Mouse (Mus musculus): Measurements from ENCODE around the gene Sez6l. TPM values are rescaled to one million over a fixed set of nuclear protein-coding genes. Genes with fewer than 3 reads are reported as not detected.

The Sez6l gene
- polyA plus RNA-seq, 1 experiment from 2014 or later, result 2.2 TPM

GRCm38 (mm10) chr5:112521703-112522527, 55.1 kb downstream of the Sez6l start:
- no peak overlapping the region for H3K9ac ChIP-seq (ENCODE audit: low read length)
- WGBS, result 14% methylated on average over 19 of the region's 19 CpGs
- no peaks in the 10 kb centered on the region for H3K27me3 ChIP-seq (ENCODE audit: control insufficient read depth, insufficient read depth, low read length)
- no peak overlapping the region for H3K27ac ChIP-seq (ENCODE audit: low read length)
- H3K9me3 ChIP-seq (replicated peaks; ENCODE audit: control insufficient read depth, low read length), result no peaks in the 10 kb centered on the region
- H3K4me2 ChIP-seq (ENCODE audit: low read depth, low read length), result no peak overlapping the region
- ATAC-seq (ENCODE audit: insufficient read depth, low FRiP score), result no peak
- H3K36me3 ChIP-seq (ENCODE audit: control insufficient read depth, insufficient read depth, low read length), result no peaks in the 10 kb centered on the region
- H3K4me3 ChIP-seq (replicated peaks; ENCODE audit: low read length), result no peak overlapping the region
- H3K4me1 ChIP-seq (ENCODE audit: control insufficient read depth, insufficient read depth, low read length), result peaks cover 6% of the 10 kb centered on the region

DNA sequence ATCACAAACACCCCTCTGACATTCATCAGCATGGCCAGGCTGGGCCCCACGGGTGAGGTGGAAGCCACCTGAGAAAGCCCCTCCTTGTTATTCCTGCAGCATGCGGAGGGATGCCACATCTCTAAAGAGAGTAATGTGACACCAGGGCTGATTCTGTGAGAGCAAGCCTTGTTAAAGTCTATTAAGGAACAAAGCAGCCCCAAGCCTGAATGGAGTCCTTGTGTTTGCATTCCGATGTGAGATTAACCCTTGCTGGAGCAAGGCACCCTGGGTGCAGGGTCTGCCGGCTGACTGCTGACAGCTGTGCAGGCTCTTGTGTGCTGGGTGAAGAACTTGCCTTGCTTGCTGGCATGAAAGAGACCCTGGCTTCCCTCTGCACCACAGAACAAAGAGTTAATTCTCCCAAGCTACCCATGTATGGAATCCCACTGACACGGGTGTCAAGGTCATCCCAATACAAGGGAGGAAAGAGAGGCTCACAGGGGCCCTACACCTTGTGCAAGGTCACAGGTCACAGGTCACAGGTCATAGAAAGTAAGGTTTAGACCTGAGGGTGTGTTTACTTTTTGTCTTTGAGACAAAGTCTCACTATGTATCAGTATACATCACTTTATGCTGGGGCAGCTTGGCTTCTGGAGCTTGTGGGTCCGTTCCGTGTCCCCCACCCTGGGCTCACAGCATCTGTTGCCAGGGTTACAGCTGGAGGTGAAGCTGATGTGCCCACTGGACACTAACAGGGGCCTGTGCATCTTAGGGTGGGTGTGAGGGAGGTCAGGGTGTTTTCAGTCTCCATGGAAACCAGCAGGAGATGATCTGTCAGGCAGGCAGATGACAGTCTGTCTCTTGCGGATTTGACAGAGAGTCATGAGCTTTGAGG, 55.9 kb downstream of the Sez6l start:
- Histone ChIP-seq H3K4me3 (replicated peaks; ENCODE audit: low read length) (no peak overlapping the region), H3K9me3 (replicated peaks; ENCODE audit: control insufficient read depth, low read length) (no peaks in the 10 kb centered on the region), H3K27ac (ENCODE audit: low read length) (no peak overlapping the region), H3K4me2 (ENCODE audit: low read depth, low read length) (no peak overlapping the region), H3K9ac (ENCODE audit: low read length) (no peak overlapping the region), H3K4me1 (ENCODE audit: control insufficient read depth, insufficient read depth, low read length) (peaks cover 6% of the 10 kb centered on the region), H3K36me3 (ENCODE audit: control insufficient read depth, insufficient read depth, low read length) (no peaks in the 10 kb centered on the region), H3K27me3 (ENCODE audit: control insufficient read depth, insufficient read depth, low read length) (no peaks in the 10 kb centered on the region)
- WGBS, result 7% methylated on average over 8 of the region's 8 CpGs
- ATAC-seq (ENCODE audit: insufficient read depth, low FRiP score), result peak; percentile 35; the same call in 1 of the 2 replicates

DNA sequence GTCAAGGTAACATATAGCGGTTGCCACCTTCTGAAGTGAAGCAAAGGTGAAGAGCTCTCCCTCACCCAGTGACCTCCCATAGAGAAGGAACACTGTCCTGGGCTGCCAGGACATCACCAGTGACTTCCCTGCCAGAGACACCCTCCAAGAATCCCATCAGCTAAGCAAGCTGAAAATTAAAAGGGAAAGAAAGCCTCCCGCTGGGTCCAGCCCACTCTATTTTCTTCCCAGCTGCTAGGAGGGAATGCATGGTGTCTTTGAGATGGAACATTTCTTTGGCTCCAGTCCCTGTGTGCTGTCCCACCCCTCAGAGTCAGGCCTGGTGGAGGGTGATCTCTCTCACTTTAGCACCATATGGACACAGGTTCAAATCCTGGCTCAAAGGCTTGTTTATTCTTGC, 58.2 kb downstream of the Sez6l start:
- H3K4me1 ChIP-seq (ENCODE audit: control insufficient read depth, insufficient read depth, low read length), result peaks cover 6% of the 10 kb centered on the region
- H3K9me3 ChIP-seq (replicated peaks; ENCODE audit: control insufficient read depth, low read length), result no peaks in the 10 kb centered on the region
- H3K9ac ChIP-seq (ENCODE audit: low read length), result no peak overlapping the region
- no peak overlapping the region for H3K27ac ChIP-seq (ENCODE audit: low read length)
- 76% methylated on average over 2 of the region's 2 CpGs for WGBS
- no peak for ATAC-seq (ENCODE audit: insufficient read depth, low FRiP score)
- H3K4me3 ChIP-seq (replicated peaks; ENCODE audit: low read length), result no peak overlapping the region
- H3K4me2 ChIP-seq (ENCODE audit: low read depth, low read length), result no peak overlapping the region
- no peaks in the 10 kb centered on the region for H3K36me3 ChIP-seq (ENCODE audit: control insufficient read depth, insufficient read depth, low read length)
- no peaks in the 10 kb centered on the region for H3K27me3 ChIP-seq (ENCODE audit: control insufficient read depth, insufficient read depth, low read length)

DNA sequence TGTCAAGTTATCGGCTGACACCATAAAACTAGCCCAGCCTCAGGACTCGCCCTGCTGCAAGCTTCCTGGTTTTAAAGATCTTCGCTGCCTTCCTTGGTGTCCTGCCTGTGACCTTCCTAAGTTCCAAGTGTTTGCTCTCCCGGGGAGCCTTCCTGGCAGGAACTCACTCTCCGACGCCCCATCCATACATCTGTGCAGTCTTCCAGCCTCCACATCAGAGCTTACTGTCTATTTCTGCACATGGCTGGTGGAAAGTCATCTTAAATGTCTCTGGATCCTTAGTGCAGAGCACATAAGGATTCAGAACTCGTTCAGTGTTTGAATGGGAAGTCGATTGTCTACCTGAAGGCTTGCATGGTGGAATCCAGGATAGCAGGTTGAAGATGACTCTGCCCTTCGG, 59.5 kb downstream of the Sez6l start:
- H3K4me2 ChIP-seq (ENCODE audit: low read depth, low read length), result no peak overlapping the region
- no peak for ATAC-seq (ENCODE audit: insufficient read depth, low FRiP score)
- H3K27me3 ChIP-seq (ENCODE audit: control insufficient read depth, insufficient read depth, low read length), result no peaks in the 10 kb centered on the region
- H3K9me3 ChIP-seq (replicated peaks; ENCODE audit: control insufficient read depth, low read length), result no peaks in the 10 kb centered on the region
- H3K9ac ChIP-seq (ENCODE audit: low read length), result no peak overlapping the region
- H3K4me3 ChIP-seq (replicated peaks; ENCODE audit: low read length), result no peak overlapping the region
- no peak overlapping the region for H3K27ac ChIP-seq (ENCODE audit: low read length)
- H3K4me1 ChIP-seq (ENCODE audit: control insufficient read depth, insufficient read depth, low read length), result peaks cover 6% of the 10 kb centered on the region
- WGBS, result 78% methylated on average over 9 of the region's 9 CpGs
- no peaks in the 10 kb centered on the region for H3K36me3 ChIP-seq (ENCODE audit: control insufficient read depth, insufficient read depth, low read length)

DNA sequence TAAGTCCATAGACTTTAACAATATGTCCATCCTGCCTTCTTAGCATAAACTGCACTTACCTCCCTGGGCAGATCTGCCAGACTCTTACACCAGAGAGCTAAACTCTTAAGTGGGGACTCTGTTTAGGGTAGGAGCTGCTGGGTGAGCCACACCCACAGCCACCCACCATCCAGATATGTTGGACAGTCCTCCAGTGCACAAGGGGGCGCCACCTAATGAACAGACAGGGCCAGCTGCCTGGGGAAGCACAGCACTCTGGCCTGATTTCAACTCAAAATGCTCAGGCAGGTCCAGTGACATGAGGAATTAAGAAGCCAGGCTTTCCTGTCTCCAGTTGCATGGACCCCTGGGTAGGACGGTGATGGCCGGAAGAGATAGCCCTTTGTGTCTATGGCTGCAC, 60.5 kb downstream of the Sez6l start:
- 96% methylated on average over 3 of the region's 3 CpGs for WGBS
- no peak for ATAC-seq (ENCODE audit: insufficient read depth, low FRiP score)
- Histone ChIP-seq H3K4me1 (ENCODE audit: control insufficient read depth, insufficient read depth, low read length) (peaks cover 6% of the 10 kb centered on the region), H3K4me2 (ENCODE audit: low read depth, low read length) (no peak overlapping the region), H3K27me3 (ENCODE audit: control insufficient read depth, insufficient read depth, low read length) (no peaks in the 10 kb centered on the region), H3K9me3 (replicated peaks; ENCODE audit: control insufficient read depth, low read length) (no peaks in the 10 kb centered on the region), H3K4me3 (replicated peaks; ENCODE audit: low read length) (no peak overlapping the region), H3K27ac (ENCODE audit: low read length) (no peak overlapping the region), H3K9ac (ENCODE audit: low read length) (no peak overlapping the region), H3K36me3 (ENCODE audit: control insufficient read depth, insufficient read depth, low read length) (no peaks in the 10 kb centered on the region)

DNA sequence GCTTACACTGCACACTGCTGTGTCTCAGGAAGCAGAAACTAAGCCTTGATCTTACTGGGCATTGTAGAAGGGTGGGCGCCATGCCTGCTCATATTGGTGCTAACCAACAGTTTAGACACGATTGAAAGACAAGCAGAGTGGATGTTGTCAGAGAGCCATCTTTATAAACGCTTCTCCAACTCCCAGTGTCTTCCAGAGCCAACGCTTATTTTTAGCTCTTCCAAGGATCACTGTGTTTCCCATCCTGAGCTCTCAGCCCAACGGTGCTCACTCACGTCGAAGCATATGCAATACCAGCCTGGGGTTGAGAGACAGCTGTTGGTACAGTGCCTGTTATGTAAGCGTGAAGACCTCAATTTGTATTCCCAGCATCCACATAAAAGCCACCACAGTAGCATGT, 66.6 kb downstream of the Sez6l start:
- Histone ChIP-seq H3K9me3 (replicated peaks; ENCODE audit: control insufficient read depth, low read length) (no peaks in the 10 kb centered on the region), H3K4me1 (ENCODE audit: control insufficient read depth, insufficient read depth, low read length) (no peaks in the 10 kb centered on the region), H3K36me3 (ENCODE audit: control insufficient read depth, insufficient read depth, low read length) (no peaks in the 10 kb centered on the region), H3K27ac (ENCODE audit: low read length) (no peak overlapping the region), H3K4me3 (replicated peaks; ENCODE audit: low read length) (no peak overlapping the region), H3K4me2 (ENCODE audit: low read depth, low read length) (no peak overlapping the region), H3K9ac (ENCODE audit: low read length) (no peak overlapping the region), H3K27me3 (ENCODE audit: control insufficient read depth, insufficient read depth, low read length) (no peaks in the 10 kb centered on the region)
- 73% methylated on average over 8 of the region's 8 CpGs for WGBS
- no peak for ATAC-seq (ENCODE audit: insufficient read depth, low FRiP score)

DNA sequence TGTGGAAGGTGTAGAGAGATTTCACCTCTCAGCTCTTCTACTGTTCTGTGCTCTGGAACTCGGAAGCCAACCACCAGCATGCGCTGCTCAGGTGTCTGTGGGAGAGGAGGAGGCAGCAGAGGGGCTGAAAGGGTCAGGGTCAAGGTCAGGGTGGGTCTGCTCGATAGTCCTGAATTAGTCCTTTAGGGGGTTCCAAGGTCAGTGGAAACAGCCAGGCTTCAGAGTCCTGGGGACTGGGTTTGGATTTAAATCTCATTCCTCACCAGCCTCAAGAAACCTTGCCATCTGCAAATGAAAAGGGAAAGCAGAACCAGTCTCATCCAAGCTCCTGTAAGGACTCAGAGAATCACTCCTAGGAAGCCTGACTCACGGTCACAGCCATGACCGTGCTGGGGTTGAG, 67.1 kb downstream of the Sez6l start:
- Histone ChIP-seq H3K27me3 (ENCODE audit: control insufficient read depth, insufficient read depth, low read length) (no peaks in the 10 kb centered on the region), H3K36me3 (ENCODE audit: control insufficient read depth, insufficient read depth, low read length) (no peaks in the 10 kb centered on the region), H3K4me3 (replicated peaks; ENCODE audit: low read length) (no peak overlapping the region), H3K9ac (ENCODE audit: low read length) (no peak overlapping the region), H3K27ac (ENCODE audit: low read length) (no peak overlapping the region), H3K4me1 (ENCODE audit: control insufficient read depth, insufficient read depth, low read length) (no peaks in the 10 kb centered on the region), H3K4me2 (ENCODE audit: low read depth, low read length) (no peak overlapping the region), H3K9me3 (replicated peaks; ENCODE audit: control insufficient read depth, low read length) (no peaks in the 10 kb centered on the region)
- WGBS, result 68% methylated on average over 5 of the region's 5 CpGs
- ATAC-seq (ENCODE audit: insufficient read depth, low FRiP score), result no peak

- Histone ChIP-seq H3K4me3 (replicated peaks; ENCODE audit: low read length) (no peak overlapping the region), H3K27me3 (ENCODE audit: control insufficient read depth, insufficient read depth, low read length) (no peaks in the 10 kb centered on the region), H3K27ac (ENCODE audit: low read length) (no peak overlapping the region), H3K9ac (ENCODE audit: low read length) (no peak overlapping the region), H3K36me3 (ENCODE audit: control insufficient read depth, insufficient read depth, low read length) (no peaks in the 10 kb centered on the region), H3K4me2 (ENCODE audit: low read depth, low read length) (no peak overlapping the region), H3K9me3 (replicated peaks; ENCODE audit: control insufficient read depth, low read length) (no peaks in the 10 kb centered on the region), H3K4me1 (ENCODE audit: control insufficient read depth, insufficient read depth, low read length) (no peaks in the 10 kb centered on the region)
- ATAC-seq (ENCODE audit: insufficient read depth, low FRiP score), result no peak
- WGBS, result 65% methylated on average over 4 of the region's 4 CpGs
These were observed 71.4 kb downstream of the Sez6l start for GRCm38 (mm10) chr5:112505595-112505994.

- Histone ChIP-seq H3K27me3 (ENCODE audit: control insufficient read depth, insufficient read depth, low read length) (no peaks in the 10 kb centered on the region), H3K9ac (ENCODE audit: low read length) (no peak overlapping the region), H3K9me3 (replicated peaks; ENCODE audit: control insufficient read depth, low read length) (no peaks in the 10 kb centered on the region), H3K4me1 (ENCODE audit: control insufficient read depth, insufficient read depth, low read length) (no peaks in the 10 kb centered on the region), H3K4me3 (replicated peaks; ENCODE audit: low read length) (no peak overlapping the region), H3K27ac (ENCODE audit: low read length) (no peak overlapping the region), H3K4me2 (ENCODE audit: low read depth, low read length) (no peak overlapping the region), H3K36me3 (ENCODE audit: control insufficient read depth, insufficient read depth, low read length) (no peaks in the 10 kb centered on the region)
- 82% methylated on average over 2 of the region's 2 CpGs for WGBS
- ATAC-seq (ENCODE audit: insufficient read depth, low FRiP score), result no peak
These were observed 75.6 kb downstream of the Sez6l start for GRCm38 (mm10) chr5:112501384-112501783.
